Mouse (Mus musculus) T-helper 17 cell (primary cell): ENCODE results near the gene Lipm.

Experiments used
- in situ Hi-C, 2 experiments: fragments of 300-600 bp; cut with MboI, MseI; formaldehyde crosslinking; loops; 1 replicate in 1 of 2; 2 replicates in 1 of 2; pipeline ENCODE4 v1.15.1; 2025; ENCODE audit warnings: high pct_unique_total_duplicates in 2 of 2

Lipm gene

GRCm38 (mm10) chr19:34165891-34166290, 65.2 kb downstream of the Lipm start, which contains the start of gene Ankrd22:
TSS of gene Ankrd22 (minus strand) at chr19:34166053.
- in situ Hi-C loops: no loop called here

GRCm38 (mm10) chr19:34166386-34166785, 65.7 kb downstream of the Lipm start:
- in situ Hi-C loops: no loop called here

GRCm38 (mm10) chr19:34167896-34168661, 67.3 kb downstream of the Lipm start:
- in situ Hi-C loops: no loop called here

GRCm38 (mm10) chr19:34169121-34169520, 68.4 kb downstream of the Lipm start:
- in situ Hi-C loops: no loop called here

GRCm38 (mm10) chr19:34171167-34171566, 70.4 kb downstream of the Lipm start:
- in situ Hi-C loops: no loop called here
